Mouse (Mus musculus): Measurements from ENCODE around the gene Crmp1. TPM values are rescaled to one million over a fixed set of nuclear protein-coding genes. Genes with fewer than 3 reads are reported as not detected.

The Crmp1 gene
- polyA plus RNA-seq, 1 experiment from 2014 or later: 714 TPM

DNA sequence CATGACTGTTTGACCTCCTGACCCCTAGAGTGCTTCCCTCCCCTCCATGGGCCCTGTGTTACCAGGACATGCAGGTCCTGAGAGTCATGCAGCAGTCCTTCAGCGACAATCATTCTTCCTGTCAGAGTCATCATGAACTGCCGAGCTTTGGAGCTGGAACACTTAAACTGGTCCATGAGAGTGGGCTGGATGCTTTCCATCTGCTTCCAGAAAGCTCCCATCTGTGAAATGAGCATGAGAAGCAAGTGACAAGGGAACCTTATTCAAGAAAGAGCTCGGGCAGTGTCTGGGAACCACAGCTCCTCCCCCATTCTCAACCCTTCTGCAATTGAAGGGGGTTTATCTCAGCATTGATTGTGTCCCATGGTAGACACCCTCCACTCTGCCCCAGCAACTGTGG, 78.4 kb downstream of the Crmp1 start:
- Histone ChIP-seq H3K4me1 (no peaks in the 10 kb centered on the region), H3K4me3 (no peak overlapping the region), H3K9ac (no peak overlapping the region), H3K27ac (no peak overlapping the region), H3K36me3 (peaks cover 49% of the 10 kb centered on the region), H3K4me2 (replicated peaks) (no peak overlapping the region), H3K9me3 (0 out of 2 replicates have a peak, but pooled peaks cover 5% of the 10 kb centered on the region), H3K27me3 (replicated peaks) (no peaks in the 10 kb centered on the region)
- 77% methylated on average over 3 of the region's 3 CpGs for WGBS
- no peak for ATAC-seq (ENCODE audit: low FRiP score, low read depth)

DNA sequence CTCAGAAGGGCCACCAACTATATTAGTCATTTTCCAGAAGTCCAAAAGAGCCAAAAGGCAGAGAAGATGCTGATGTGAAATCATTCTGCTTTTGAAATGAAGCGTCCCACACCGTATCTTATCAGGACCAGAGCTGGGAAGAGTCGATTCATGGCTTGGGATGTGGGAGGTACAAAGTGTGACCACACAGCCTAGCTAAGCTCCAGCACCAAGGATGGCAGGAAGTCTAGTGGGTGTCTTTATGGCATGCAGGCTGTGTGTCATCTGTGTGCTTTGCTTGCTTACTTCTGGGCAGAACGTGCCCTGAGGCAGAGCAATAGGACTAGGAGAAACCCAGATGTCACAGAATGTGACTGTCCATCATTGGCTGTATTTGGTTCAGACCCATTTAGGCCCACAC, 79.0 kb downstream of the Crmp1 start:
- Histone ChIP-seq H3K4me2 (replicated peaks) (no peak overlapping the region), H3K27ac (no peak overlapping the region), H3K36me3 (peaks cover 49% of the 10 kb centered on the region), H3K9me3 (0 out of 2 replicates have a peak, but pooled peaks cover 5% of the 10 kb centered on the region), H3K4me1 (no peaks in the 10 kb centered on the region), H3K4me3 (no peak overlapping the region), H3K9ac (no peak overlapping the region), H3K27me3 (replicated peaks) (no peaks in the 10 kb centered on the region)
- no peak for ATAC-seq (ENCODE audit: low FRiP score, low read depth)
- WGBS: 90% methylated on average over 4 of the region's 4 CpGs

DNA sequence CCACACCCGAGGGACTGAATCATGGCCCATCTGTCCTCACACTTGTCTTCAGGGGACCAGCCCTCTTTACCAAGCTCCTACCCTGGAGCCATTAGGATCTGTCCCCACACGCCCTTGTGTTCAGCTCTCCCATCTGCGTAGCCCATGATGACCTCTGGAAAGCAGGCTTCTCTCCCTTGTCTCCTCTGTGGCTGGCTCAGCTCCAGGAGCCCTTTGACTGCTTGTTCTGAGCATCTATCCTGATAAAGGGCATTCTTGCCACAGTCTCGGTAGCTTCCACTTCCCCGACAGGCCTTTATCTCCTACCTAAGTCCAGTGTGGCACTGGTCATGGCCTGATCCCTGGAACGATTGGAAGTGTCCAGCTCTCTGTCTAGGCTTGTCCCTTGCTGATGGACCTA, 84.9 kb downstream of the Crmp1 start:
- no peak overlapping the region for H3K27ac ChIP-seq
- 90% methylated on average over 6 of the region's 6 CpGs for WGBS
- peaks cover 34% of the 10 kb centered on the region for H3K36me3 ChIP-seq
- no peak overlapping the region for H3K4me3 ChIP-seq
- H3K4me1 ChIP-seq: no peaks in the 10 kb centered on the region
- no peak for ATAC-seq (ENCODE audit: low FRiP score, low read depth)
- H3K27me3 ChIP-seq (replicated peaks): no peaks in the 10 kb centered on the region
- no peak overlapping the region for H3K9ac ChIP-seq
- H3K4me2 ChIP-seq (replicated peaks): no peak overlapping the region
- no peaks in the 10 kb centered on the region for H3K9me3 ChIP-seq

DNA sequence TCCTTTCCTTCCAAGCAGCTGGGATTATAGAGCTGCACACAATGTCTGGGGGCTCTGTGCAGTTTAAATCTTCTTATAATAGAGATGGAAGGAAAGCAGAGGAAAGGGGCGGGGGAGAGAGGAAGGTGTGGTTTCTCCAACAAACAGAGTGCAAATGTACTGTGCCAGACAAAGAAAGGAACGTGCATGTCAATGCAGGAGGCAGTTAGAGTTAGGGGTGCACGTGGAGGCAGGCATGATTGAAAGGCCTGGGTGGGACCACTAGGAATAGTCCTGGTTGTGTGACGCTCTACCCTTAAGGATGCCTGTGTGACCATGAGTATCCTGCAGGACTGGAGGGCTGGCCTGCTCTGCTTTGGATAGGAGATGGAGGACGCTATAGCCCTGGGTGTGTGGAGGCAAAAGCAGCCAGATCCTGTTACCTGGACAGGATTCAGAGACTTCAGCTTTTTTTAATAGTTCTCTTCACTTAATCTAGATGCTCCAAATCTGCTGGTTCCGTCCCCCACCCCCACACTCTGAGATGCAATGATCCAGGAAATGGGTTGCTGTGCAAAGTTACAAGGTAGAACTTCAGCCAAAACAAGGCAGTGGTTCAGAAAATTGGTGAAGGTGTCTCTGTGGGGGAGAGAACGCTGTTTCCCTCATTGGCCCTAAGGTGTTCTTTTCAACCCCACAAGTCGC, 88.9 kb downstream of the Crmp1 start:
- H3K9me3 ChIP-seq: no peaks in the 10 kb centered on the region
- no peak overlapping the region for H3K9ac ChIP-seq
- H3K36me3 ChIP-seq: peaks cover 20% of the 10 kb centered on the region
- 0 out of 2 replicates have a peak, but pooled peaks cover 3% of the 10 kb centered on the region for H3K27me3 ChIP-seq (replicated peaks)
- H3K4me2 ChIP-seq (replicated peaks): no peak overlapping the region
- H3K4me3 ChIP-seq: no peak overlapping the region
- ATAC-seq (ENCODE audit: low FRiP score, low read depth): no peak
- no peaks in the 10 kb centered on the region for H3K4me1 ChIP-seq
- 82% methylated on average over 8 of the region's 8 CpGs for WGBS
- H3K27ac ChIP-seq: no peak overlapping the region

DNA sequence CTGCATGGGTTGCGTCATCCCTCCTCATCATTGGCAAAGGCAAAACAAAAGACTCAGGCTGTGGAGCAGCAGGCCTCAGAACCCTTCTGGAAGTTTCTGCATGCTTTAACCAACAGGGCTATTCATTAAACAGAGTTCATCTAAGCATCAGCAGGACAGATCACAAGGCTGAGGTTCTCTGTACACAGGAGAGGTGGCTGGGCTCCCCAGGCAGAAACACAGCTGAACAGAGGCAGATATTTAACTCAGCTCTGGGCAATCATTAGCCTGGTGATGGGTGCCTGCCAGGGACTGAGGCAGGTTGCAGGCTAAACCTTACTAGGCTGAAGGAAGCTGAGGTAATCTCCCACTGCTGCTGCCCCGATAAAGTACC, 89.4 kb downstream of the Crmp1 start:
- WGBS: 97% methylated on average over 2 of the region's 2 CpGs
- Histone ChIP-seq H3K27ac (no peak overlapping the region), H3K9ac (no peak overlapping the region), H3K27me3 (replicated peaks) (0 out of 2 replicates have a peak, but pooled peaks cover 3% of the 10 kb centered on the region), H3K4me2 (replicated peaks) (no peak overlapping the region), H3K4me1 (peaks cover 4% of the 10 kb centered on the region; the same call in 1 of the 2 replicates), H3K4me3 (no peak overlapping the region), H3K36me3 (peaks cover 15% of the 10 kb centered on the region; the same call in 1 of the 2 replicates), H3K9me3 (no peaks in the 10 kb centered on the region)
- ATAC-seq (ENCODE audit: low FRiP score, low read depth): no peak

DNA sequence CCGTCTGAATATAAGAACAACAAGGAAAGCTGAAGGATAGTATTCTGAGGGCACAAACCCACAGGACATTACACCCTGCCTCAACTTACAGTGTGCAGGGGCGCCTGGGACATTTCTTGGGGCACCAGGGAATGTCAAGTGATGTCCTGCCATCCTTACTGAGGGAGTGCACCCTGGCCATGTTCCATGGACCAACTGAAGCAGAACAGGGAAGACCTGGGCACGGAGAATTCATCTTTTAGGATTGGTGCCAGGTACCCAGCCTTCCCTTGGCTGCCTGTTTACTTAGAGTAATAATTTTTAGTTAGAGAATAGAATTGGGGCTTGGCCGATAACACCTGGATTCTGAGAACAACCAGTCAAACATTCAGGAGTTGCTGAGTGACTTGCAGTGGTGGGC, 90.3 kb downstream of the Crmp1 start:
- Histone ChIP-seq H3K27me3 (replicated peaks) (0 out of 2 replicates have a peak, but pooled peaks cover 3% of the 10 kb centered on the region), H3K4me1 (peaks cover 11% of the 10 kb centered on the region), H3K4me3 (no peak overlapping the region), H3K9me3 (no peaks in the 10 kb centered on the region), H3K9ac (no peak overlapping the region), H3K4me2 (replicated peaks) (no peak overlapping the region), H3K27ac (no peak overlapping the region), H3K36me3 (peaks cover 10% of the 10 kb centered on the region; the same call in 1 of the 2 replicates)
- no peak for ATAC-seq (ENCODE audit: low FRiP score, low read depth)
- WGBS: 86% methylated on average over 4 of the region's 4 CpGs

DNA sequence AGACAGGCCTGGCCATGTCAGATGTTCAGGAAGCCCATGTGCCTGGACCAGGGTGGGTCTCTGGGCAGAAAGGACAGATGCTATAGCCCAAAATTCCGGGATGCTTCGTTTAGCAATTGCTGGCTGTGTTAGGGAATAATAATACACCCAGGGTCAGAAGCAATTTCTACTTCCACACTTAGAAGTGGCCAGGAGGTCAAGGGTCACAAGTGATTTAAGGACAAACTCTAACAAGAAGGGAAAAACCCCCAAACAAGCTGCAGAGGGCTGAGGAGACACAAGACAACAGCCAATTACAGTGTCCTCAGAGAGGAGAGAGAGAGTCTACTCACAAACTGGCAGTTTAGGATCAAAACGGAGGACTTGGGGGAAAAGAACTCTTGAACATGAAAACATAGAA, 93.3 kb downstream of the Crmp1 start:
- WGBS: 72% methylated on average over 3 of the region's 3 CpGs
- H3K27ac ChIP-seq: no peak overlapping the region
- peaks cover 4% of the 10 kb centered on the region; the same call in 1 of the 2 replicates for H3K36me3 ChIP-seq
- no peak overlapping the region for H3K9ac ChIP-seq
- no peak for ATAC-seq (ENCODE audit: low FRiP score, low read depth)
- H3K9me3 ChIP-seq: no peaks in the 10 kb centered on the region
- H3K4me3 ChIP-seq: no peak overlapping the region
- H3K4me2 ChIP-seq (replicated peaks): no peak overlapping the region
- H3K27me3 ChIP-seq (replicated peaks): 0 out of 2 replicates have a peak, but pooled peaks cover 10% of the 10 kb centered on the region
- H3K4me1 ChIP-seq: peaks cover 35% of the 10 kb centered on the region

DNA sequence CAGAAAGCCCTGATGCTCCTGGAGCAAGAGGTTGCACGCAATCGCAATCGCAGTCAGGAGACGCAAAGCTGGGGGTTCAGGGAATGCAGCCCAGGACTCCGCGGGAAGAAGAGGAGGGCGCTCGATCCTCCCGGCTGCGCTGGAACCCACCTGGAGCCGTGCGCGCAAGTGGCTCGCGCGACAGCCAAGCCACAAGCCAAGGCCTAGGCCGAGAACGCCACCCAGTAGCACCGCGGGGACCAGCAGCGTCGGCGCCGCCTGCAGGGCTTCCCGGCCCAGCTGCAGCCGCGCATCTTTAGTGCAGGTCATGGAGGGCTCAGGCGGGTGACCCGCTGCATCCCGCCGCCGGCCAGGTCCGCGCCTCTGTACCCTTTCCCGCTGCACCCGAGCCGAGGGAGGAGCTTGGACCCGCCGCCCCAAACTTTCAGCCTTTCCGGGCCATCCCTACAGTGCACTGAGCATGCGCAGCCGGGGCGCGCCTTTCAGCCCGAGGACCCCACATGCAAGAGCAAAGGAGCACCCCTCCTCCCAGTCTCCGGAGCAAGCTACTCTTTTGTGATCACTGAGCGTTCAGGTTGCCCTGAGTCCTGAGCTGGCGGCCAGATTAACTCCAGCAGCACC, 94.9 kb downstream of the Crmp1 start, which contains the start of gene Evc:
Evc (minus strand) TSS at position 410 of the 621 bp plus-strand sequence.
- H3K36me3 ChIP-seq: peaks cover 4% of the 10 kb centered on the region; the same call in 1 of the 2 replicates
- no peak within 1 kb of the TSS for H3K27ac ChIP-seq
- peak within 1 kb of the TSS; percentile 63 for H3K4me3 ChIP-seq
- H3K4me1 ChIP-seq: peaks cover 35% of the 10 kb centered on the region
- peak; percentile 73 for ATAC-seq (ENCODE audit: low FRiP score, low read depth)
- H3K4me2 ChIP-seq (replicated peaks): peak within 1 kb of the TSS; percentile 96
- H3K27me3 ChIP-seq (replicated peaks): 0 out of 2 replicates have a peak, but pooled peaks cover 10% of the 10 kb centered on the region
- peak within 1 kb of the TSS; percentile 64 for H3K9ac ChIP-seq
- WGBS: 0% methylated on average over 48 of the region's 48 CpGs
- no peaks in the 10 kb centered on the region for H3K9me3 ChIP-seq

DNA sequence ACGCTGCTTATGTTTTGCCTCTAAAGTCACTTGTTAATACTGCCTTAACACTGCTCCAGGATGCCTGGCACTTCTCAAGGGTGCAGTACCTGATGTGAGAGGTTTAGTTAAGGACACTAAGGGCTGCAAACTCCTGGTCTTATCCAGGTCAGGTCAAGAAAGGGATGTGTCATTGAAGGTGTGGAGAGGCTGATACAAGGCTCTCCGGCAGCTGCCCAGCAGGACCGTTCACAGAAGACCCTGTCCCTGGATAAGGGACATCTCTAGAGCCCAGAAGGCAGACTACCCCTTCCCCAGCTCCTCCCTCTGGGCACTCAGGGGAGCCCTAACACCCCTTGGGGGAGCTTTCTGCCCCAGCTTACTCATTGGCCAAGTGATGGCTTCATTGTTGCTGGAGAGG, 96.0 kb downstream of the Crmp1 start:
- no peak overlapping the region; the same call in 1 of the 2 replicates for H3K4me3 ChIP-seq
- H3K9me3 ChIP-seq: no peaks in the 10 kb centered on the region
- H3K27ac ChIP-seq: no peak overlapping the region
- H3K9ac ChIP-seq: no peak overlapping the region
- no peaks in the 10 kb centered on the region for H3K36me3 ChIP-seq
- peak; percentile 5; the same call in 1 of the 2 replicates for ATAC-seq (ENCODE audit: low FRiP score, low read depth)
- H3K27me3 ChIP-seq (replicated peaks): 0 out of 2 replicates have a peak, but pooled peaks cover 10% of the 10 kb centered on the region
- H3K4me2 ChIP-seq (replicated peaks): peak overlapping the region; percentile 96
- H3K4me1 ChIP-seq: peaks cover 35% of the 10 kb centered on the region
- 78% methylated on average over 3 of the region's 3 CpGs for WGBS

DNA sequence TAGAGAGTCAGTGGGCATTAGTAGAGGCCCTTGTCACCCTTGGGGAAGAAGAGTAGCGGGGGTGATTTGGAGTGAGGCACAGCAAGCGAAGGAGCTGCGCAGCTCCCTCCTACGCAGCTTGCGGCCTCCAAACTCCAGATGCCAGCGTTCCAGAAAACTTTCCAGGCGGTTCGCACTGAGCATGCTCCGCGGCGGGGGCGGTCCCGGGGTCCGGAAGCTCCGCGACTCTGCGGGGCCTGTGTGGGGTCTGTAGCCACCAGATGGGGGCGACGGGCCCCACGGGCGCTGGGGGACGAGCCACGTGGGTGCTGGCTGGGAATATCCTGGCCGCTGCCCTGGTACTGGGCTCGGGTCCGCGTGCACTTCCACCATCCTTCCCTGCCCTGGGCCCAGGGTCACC, 96.5 kb downstream of the Crmp1 start, which contains the start of gene Evc2:
Evc2 (plus strand) TSS at position 212 of the 400 bp plus-strand sequence.
- under 1% methylated on average over 27 of the region's 27 CpGs for WGBS
- peak within 1 kb of the TSS; percentile 55 for H3K9ac ChIP-seq
- H3K36me3 ChIP-seq: no peaks in the 10 kb centered on the region
- H3K4me3 ChIP-seq: peak within 1 kb of the TSS; percentile 44
- no peaks in the 10 kb centered on the region for H3K9me3 ChIP-seq
- no peak within 1 kb of the TSS for H3K27ac ChIP-seq
- H3K4me1 ChIP-seq: peaks cover 35% of the 10 kb centered on the region
- H3K4me2 ChIP-seq (replicated peaks): peak within 1 kb of the TSS; percentile 96
- ATAC-seq (ENCODE audit: low FRiP score, low read depth): peak; percentile 67
- H3K27me3 ChIP-seq (replicated peaks): 0 out of 2 replicates have a peak, but pooled peaks cover 10% of the 10 kb centered on the region
